Mouse (Mus musculus): Measurements from ENCODE around the gene Numb. TPM values are rescaled to one million over a fixed set of nuclear protein-coding genes. Genes with fewer than 3 reads are reported as not detected.

Numb gene
- polyA plus RNA-seq, 1 experiment, result not detected

GRCm38 (mm10) chr12:83848595-83849231 is 73.0 kb downstream of the Numb start:
- TF ChIP-seq CTCF (IDR thresholded peaks at IDR 0.05; ENCODE audit: insufficient read depth, low read depth, low read length) (no peak), POLR2A (IDR thresholded peaks at IDR 0.05; ENCODE audit: insufficient read depth, low read depth, low read length) (no peak)
- no peak overlapping the region for H3K27ac ChIP-seq (ENCODE audit: insufficient read depth, low read depth, low read length)
- no peak overlapping the region for H3K4me3 ChIP-seq (ENCODE audit: insufficient read depth, low read depth, low read length)
- no peaks in the 10 kb centered on the region for H3K4me1 ChIP-seq (ENCODE audit: control insufficient read depth, insufficient read depth, low read length)
- 95% methylated on average over 1 of the region's 1 CpGs for WGBS

- H3K4me1 ChIP-seq (ENCODE audit: control insufficient read depth, insufficient read depth, low read length), result no peaks in the 10 kb centered on the region
- no peak overlapping the region for H3K4me3 ChIP-seq (ENCODE audit: insufficient read depth, low read depth, low read length)
- WGBS, result 87% methylated on average over 2 of the region's 2 CpGs
- H3K27ac ChIP-seq (ENCODE audit: insufficient read depth, low read depth, low read length), result no peak overlapping the region
- TF ChIP-seq POLR2A (IDR thresholded peaks at IDR 0.05; ENCODE audit: insufficient read depth, low read depth, low read length) (no peak), CTCF (IDR thresholded peaks at IDR 0.05; ENCODE audit: insufficient read depth, low read depth, low read length) (no peak)
Observed at GRCm38 (mm10) chr12:83847877-83848276, 73.9 kb downstream of the Numb start.

GRCm38 (mm10) chr12:83842678-83843440 is 78.9 kb downstream of the Numb start:
- Histone ChIP-seq H3K27ac (ENCODE audit: insufficient read depth, low read depth, low read length) (no peak overlapping the region), H3K4me1 (ENCODE audit: control insufficient read depth, insufficient read depth, low read length) (no peaks in the 10 kb centered on the region), H3K4me3 (ENCODE audit: insufficient read depth, low read depth, low read length) (no peak overlapping the region)
- TF ChIP-seq POLR2A (IDR thresholded peaks at IDR 0.05; ENCODE audit: insufficient read depth, low read depth, low read length), result no peak
- no peak for TF ChIP-seq CTCF (IDR thresholded peaks at IDR 0.05; ENCODE audit: insufficient read depth, low read depth, low read length)
- 88% methylated on average over 3 of the region's 3 CpGs for WGBS

DNA sequence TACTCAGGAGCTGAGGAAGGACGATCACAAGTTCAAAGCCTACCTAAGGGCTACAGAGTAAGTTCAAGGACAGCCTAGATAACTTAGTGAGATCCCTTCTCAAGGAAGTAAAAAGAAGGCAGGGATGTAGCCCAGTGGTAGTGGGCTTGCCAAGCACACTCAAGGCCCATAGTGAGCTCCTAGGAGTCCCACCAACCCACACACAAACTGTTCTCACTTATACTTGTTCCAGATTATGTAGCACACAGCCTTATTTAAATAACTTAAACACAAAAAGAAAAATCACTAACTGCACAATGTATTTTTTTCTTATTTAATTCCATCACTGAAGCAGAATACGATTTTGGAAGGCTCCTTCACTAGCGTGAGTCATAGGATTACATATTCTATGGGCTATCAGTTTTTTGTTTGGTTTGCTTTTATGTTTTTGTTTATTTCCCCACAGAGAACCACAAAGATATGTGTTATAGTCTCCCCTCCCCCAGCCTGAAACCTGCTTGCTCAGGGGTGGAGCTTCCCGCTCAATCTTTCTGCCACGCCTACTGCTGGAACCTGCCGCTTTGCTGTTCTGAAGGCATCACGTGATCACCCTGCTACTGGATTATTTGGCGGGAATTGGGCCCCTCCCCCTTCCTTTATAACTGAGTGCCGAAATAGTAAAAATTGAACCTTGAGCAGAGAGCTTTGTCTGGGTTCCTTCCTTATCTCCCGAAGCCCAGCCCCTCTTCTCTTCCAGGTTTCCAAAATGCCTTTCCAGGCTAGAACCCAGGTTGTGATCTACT is 80.1 kb downstream of the Numb start:
- WGBS, result 89% methylated on average over 10 of the region's 10 CpGs
- Histone ChIP-seq H3K4me1 (ENCODE audit: control insufficient read depth, insufficient read depth, low read length) (no peaks in the 10 kb centered on the region), H3K4me3 (ENCODE audit: insufficient read depth, low read depth, low read length) (no peak overlapping the region), H3K27ac (ENCODE audit: insufficient read depth, low read depth, low read length) (no peak overlapping the region)
- TF ChIP-seq POLR2A (IDR thresholded peaks at IDR 0.05; ENCODE audit: insufficient read depth, low read depth, low read length) (no peak), CTCF (IDR thresholded peaks at IDR 0.05; ENCODE audit: insufficient read depth, low read depth, low read length) (no peak)

DNA sequence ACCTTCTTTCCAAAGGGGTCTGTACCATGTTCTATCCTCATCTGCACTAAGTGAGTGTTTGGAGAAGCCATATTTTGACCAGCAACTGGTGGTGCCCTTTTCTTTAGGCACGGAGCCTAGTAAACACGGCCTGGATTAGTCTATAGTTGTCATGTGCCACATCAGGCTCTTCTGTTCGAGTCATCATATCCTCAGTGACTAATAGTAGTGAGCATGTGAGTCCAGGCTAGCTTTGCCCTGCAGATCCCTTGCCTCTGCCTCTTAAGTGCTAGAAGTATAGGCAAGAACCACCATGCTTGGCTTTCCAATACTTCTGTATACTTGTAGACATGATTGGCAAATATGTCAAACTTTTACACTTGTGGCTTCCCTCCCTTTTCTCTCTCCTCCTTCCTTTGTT is 87.8 kb downstream of the Numb start:
- Histone ChIP-seq H3K4me3 (ENCODE audit: insufficient read depth, low read depth, low read length) (no peak overlapping the region), H3K4me1 (ENCODE audit: control insufficient read depth, insufficient read depth, low read length) (no peaks in the 10 kb centered on the region), H3K27ac (ENCODE audit: insufficient read depth, low read depth, low read length) (no peak overlapping the region)
- no peak for TF ChIP-seq CTCF (IDR thresholded peaks at IDR 0.05; ENCODE audit: insufficient read depth, low read depth, low read length)
- TF ChIP-seq POLR2A (IDR thresholded peaks at IDR 0.05; ENCODE audit: insufficient read depth, low read depth, low read length), result no peak
- 94% methylated on average over 3 of the region's 3 CpGs for WGBS

GRCm38 (mm10) chr12:83830424-83830823 is 91.3 kb downstream of the Numb start:
- TF ChIP-seq POLR2A (IDR thresholded peaks at IDR 0.05; ENCODE audit: insufficient read depth, low read depth, low read length), result no peak
- TF ChIP-seq CTCF (IDR thresholded peaks at IDR 0.05; ENCODE audit: insufficient read depth, low read depth, low read length), result no peak
- H3K4me3 ChIP-seq (ENCODE audit: insufficient read depth, low read depth, low read length), result no peak overlapping the region
- no peak overlapping the region for H3K27ac ChIP-seq (ENCODE audit: insufficient read depth, low read depth, low read length)
- no peaks in the 10 kb centered on the region for H3K4me1 ChIP-seq (ENCODE audit: control insufficient read depth, insufficient read depth, low read length)
- WGBS, result 84% methylated on average over 3 of the region's 3 CpGs

DNA sequence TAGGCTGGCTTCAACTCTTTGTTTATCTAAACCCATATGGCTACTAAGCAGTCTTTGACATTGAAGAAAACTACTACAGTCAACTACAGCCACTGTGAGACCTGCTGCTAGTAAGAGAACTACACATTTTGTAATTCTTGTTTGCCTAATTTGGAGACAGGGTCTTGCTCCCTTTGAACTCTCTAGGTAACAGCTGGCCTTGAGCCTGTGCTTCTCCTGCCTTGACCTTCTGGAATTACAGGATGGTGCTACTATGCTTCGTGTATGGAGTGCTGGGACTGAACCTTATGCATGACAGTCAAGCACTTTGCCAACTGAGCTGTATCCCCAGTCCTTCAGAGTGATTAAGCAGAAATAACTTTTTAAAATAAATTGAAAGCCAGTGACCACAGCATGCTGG is 105.1 kb downstream of the Numb start:
- 93% methylated on average over 1 of the region's 1 CpGs for WGBS
- TF ChIP-seq CTCF (IDR thresholded peaks at IDR 0.05; ENCODE audit: insufficient read depth, low read depth, low read length) (no peak), POLR2A (IDR thresholded peaks at IDR 0.05; ENCODE audit: insufficient read depth, low read depth, low read length) (no peak)

DNA sequence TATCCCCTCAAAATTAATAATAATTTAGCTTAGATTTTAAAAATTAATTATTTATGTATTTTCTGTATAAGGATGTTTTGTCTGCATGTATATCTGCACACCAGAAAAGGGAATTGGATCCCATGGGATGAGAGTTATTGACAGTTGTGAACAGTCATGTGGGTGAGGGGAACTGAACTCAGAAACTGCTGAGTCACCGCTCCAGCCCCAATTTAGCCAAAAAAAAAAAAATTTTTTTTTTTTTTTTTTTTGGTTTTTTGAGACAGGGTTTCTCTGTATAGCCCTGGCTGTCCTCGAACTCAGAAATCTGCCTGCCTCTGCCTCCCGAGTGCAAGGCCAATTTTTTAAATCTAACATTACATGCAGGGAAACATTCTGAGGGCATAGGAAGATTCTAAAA is 109.8 kb downstream of the Numb start:
- no peak overlapping the region for H3K4me3 ChIP-seq (ENCODE audit: insufficient read depth, low read depth, low read length)
- no peak overlapping the region for H3K27ac ChIP-seq (ENCODE audit: insufficient read depth, low read depth, low read length)
- 91% methylated on average over 3 of the region's 3 CpGs for WGBS
- H3K4me1 ChIP-seq (ENCODE audit: control insufficient read depth, insufficient read depth, low read length), result no peaks in the 10 kb centered on the region
- TF ChIP-seq CTCF (IDR thresholded peaks at IDR 0.05; ENCODE audit: insufficient read depth, low read depth, low read length) (no peak), POLR2A (IDR thresholded peaks at IDR 0.05; ENCODE audit: insufficient read depth, low read depth, low read length) (no peak)

More for the DNA sequence above, 105.1 kb downstream of the Numb start:
- Histone ChIP-seq H3K4me3 (ENCODE audit: insufficient read depth, low read depth, low read length) (no peak overlapping the region), H3K4me1 (ENCODE audit: control insufficient read depth, insufficient read depth, low read length) (no peaks in the 10 kb centered on the region), H3K27ac (ENCODE audit: insufficient read depth, low read depth, low read length) (no peak overlapping the region)

DNA sequence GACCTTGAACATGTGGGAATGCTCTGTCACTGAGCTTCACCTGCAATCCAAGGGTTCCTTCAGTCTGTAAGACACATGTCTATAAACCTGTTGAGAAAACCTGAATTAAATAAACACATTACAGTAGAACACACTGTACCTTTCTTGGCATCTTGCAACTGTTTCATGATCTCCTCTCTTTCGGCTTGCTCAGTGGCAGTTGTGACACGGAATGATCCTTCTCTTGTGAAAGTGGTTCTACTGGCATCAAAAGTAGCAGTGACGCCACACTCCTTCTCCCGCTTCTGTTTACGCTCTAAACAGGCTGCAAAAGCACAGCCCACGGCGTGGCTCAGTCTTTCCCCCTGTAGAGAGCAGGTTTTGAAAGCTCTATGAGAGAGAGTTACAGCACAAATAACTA is 118.1 kb downstream of the Numb start:
- Histone ChIP-seq H3K4me1 (ENCODE audit: control insufficient read depth, insufficient read depth, low read length) (no peaks in the 10 kb centered on the region), H3K27ac (ENCODE audit: insufficient read depth, low read depth, low read length) (no peak overlapping the region), H3K4me3 (ENCODE audit: insufficient read depth, low read depth, low read length) (no peak overlapping the region)
- WGBS, result 45% methylated on average over 7 of the region's 7 CpGs
- no peak for TF ChIP-seq POLR2A (IDR thresholded peaks at IDR 0.05; ENCODE audit: insufficient read depth, low read depth, low read length)
- no peak for TF ChIP-seq CTCF (IDR thresholded peaks at IDR 0.05; ENCODE audit: insufficient read depth, low read depth, low read length)
